Mouse (Mus musculus): ENCODE measurements at regions not wholly inside any gene's neighbourhood (a gene's known extent, or its start where the extent isn't known, plus 50 kb on each side); places are given as distances from the start of the nearest gene placed in this dataset.

DNA sequence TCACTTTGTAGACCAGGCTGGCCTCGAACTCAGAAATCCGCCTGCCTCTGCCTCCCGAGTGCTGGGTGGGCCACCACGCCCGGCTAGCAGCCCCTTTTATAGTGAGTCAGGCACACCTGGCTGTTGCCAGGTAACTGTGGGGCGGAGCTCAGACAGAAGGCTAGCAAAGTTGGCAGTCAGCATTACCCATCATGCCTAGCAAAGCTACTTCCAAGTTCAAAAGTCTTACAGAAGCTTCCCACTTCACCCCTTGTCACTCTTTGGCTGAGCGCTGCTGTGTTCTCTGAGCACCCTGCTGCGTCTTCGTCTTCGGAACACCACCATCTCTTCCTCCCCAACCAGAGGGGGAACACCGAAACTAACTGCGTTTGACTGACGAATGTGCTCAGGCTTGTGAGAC is 279.1 kb upstream of the Jmjd1c start:
- TF ChIP-seq CTCF (IDR thresholded peaks at IDR 0.05; ENCODE audit: insufficient read depth, low read depth, low read length) (no peak), POLR2A (IDR thresholded peaks at IDR 0.05; ENCODE audit: insufficient read depth, low read depth, low read length) (no peak)
